Mouse (Mus musculus) ES-Bruce4 (cell line): ENCODE measurements around the gene Slc37a4. TPM values are rescaled to one million over a fixed set of nuclear protein-coding genes. Genes with fewer than 3 reads are reported as not detected.
A peak's percentile ranks its signal among the peaks of the same experiment; 100 is the strongest.

ENCODE experiments used
- H3K27ac ChIP-seq: 2 replicates; pipeline ENCODE4 v1.5.1; 2012; ENCODE audit warnings: low read length, inconsistent platforms; ENCODE audit not compliant: insufficient read depth
- H3K27me3 ChIP-seq: 2 replicates; pipeline ENCODE4 v1.6.1; 2012; ENCODE audit warnings: mild to moderate bottlenecking, low read length, inconsistent platforms; ENCODE audit not compliant: control insufficient read depth, poor library complexity, insufficient read depth, severe bottlenecking
- H3K36me3 ChIP-seq: 2 replicates; pipeline ENCODE4 v1.6.1; 2012; ENCODE audit warnings: inconsistent platforms, mild to moderate bottlenecking, low read length, moderate library complexity; ENCODE audit not compliant: control insufficient read depth, poor library complexity, insufficient read depth, severe bottlenecking
- H3K4me1 ChIP-seq: one replicate; pipeline ENCODE4 v1.8.1; 2011; ENCODE audit warnings: low read length; ENCODE audit not compliant: control insufficient read depth, insufficient read depth
- H3K4me3 ChIP-seq: 2 replicates; pipeline ENCODE4 v1.5.1; 2011; ENCODE audit warnings: low read depth, mild to moderate bottlenecking, low read length
- H3K9ac ChIP-seq: 2 replicates; pipeline ENCODE4 v1.6.1; 2012; ENCODE audit warnings: low read depth, mild to moderate bottlenecking, inconsistent platforms; ENCODE audit not compliant: poor library complexity, severe bottlenecking
- H3K9me3 ChIP-seq: replicated peaks from 2 replicates; pipeline ENCODE4 v1.6.1; 2012; ENCODE audit warnings: mild to moderate bottlenecking, low read length, inconsistent platforms; ENCODE audit not compliant: control insufficient read depth, poor library complexity, insufficient read depth, severe bottlenecking
- CTCF ChIP-seq: IDR thresholded peaks from one replicate; pipeline ENCODE4 v1.8.1; 2011; ENCODE audit warnings: low read depth, low read length
- EP300 ChIP-seq: IDR thresholded peaks from 2 replicates; pipeline ENCODE4 v1.6.1; 2011; ENCODE audit warnings: low read depth, low read length; ENCODE audit not compliant: insufficient read depth
- POLR2A ChIP-seq: IDR thresholded peaks from one replicate; pipeline ENCODE4 v1.8.1; 2011; ENCODE audit warnings: low read length; ENCODE audit not compliant: insufficient read depth
- polyA plus RNA-seq: library from polyadenylated mRNA; stranded (reverse); fragments of >200 nt; gene quantifications from 2 replicates; pipeline ENCODE4 v1.2.4, GENCODE M21; 2011; ENCODE audit warnings: low read depth; ENCODE audit not compliant: missing spikeins, insufficient read depth, insufficient read length

The Slc37a4 gene
- polyA plus RNA-seq, 1 experiment: 7.7 TPM

GRCm38 (mm10) chr9:44387221-44387620, 9.4 kb upstream of the Slc37a4 start:
- H3K9ac ChIP-seq: no peak overlapping the region
- no peak overlapping the region for H3K27ac ChIP-seq
- H3K9me3 ChIP-seq: no peaks in the 10 kb centered on the region
- H3K4me3 ChIP-seq: no peak overlapping the region
- peaks cover 79% of the 10 kb centered on the region for H3K36me3 ChIP-seq
- no peaks in the 10 kb centered on the region for H3K27me3 ChIP-seq
- TF ChIP-seq EP300: no peak
- TF ChIP-seq CTCF: no peak
- TF ChIP-seq POLR2A: no peak
- no peaks in the 10 kb centered on the region for H3K4me1 ChIP-seq

GRCm38 (mm10) chr9:44389273-44389672, 7.4 kb upstream of the Slc37a4 start:
- no peak overlapping the region for H3K9ac ChIP-seq
- peaks cover 63% of the 10 kb centered on the region for H3K36me3 ChIP-seq
- no peaks in the 10 kb centered on the region for H3K4me1 ChIP-seq
- no peaks in the 10 kb centered on the region for H3K27me3 ChIP-seq
- H3K9me3 ChIP-seq: no peaks in the 10 kb centered on the region
- no peak overlapping the region for H3K4me3 ChIP-seq
- no peak overlapping the region for H3K27ac ChIP-seq
- TF ChIP-seq EP300 (no peak), POLR2A (no peak), CTCF (peak; percentile 89)

GRCm38 (mm10) chr9:44391466-44391865, 5.2 kb upstream of the Slc37a4 start:
- Histone ChIP-seq H3K27me3 (no peaks in the 10 kb centered on the region), H3K4me3 (no peak overlapping the region), H3K27ac (no peak overlapping the region), H3K9ac (no peak overlapping the region), H3K9me3 (no peaks in the 10 kb centered on the region), H3K4me1 (no peaks in the 10 kb centered on the region), H3K36me3 (peaks cover 45% of the 10 kb centered on the region)
- no peak for TF ChIP-seq EP300
- TF ChIP-seq CTCF: peak; percentile 70

- Histone ChIP-seq H3K4me3 (no peak overlapping the region), H3K36me3 (0 out of 2 replicates have a peak, but pooled peaks cover 4% of the 10 kb centered on the region), H3K27me3 (no peaks in the 10 kb centered on the region), H3K27ac (no peak overlapping the region), H3K9me3 (no peaks in the 10 kb centered on the region), H3K4me1 (no peaks in the 10 kb centered on the region), H3K9ac (no peak overlapping the region)
- no peak for TF ChIP-seq CTCF
- no peak for TF ChIP-seq EP300
- no peak for TF ChIP-seq POLR2A
Measured at GRCm38 (mm10) chr9:44398087-44398486, 1.4 kb downstream of the Slc37a4 start.

- Histone ChIP-seq H3K36me3 (peaks cover 8% of the 10 kb centered on the region; the same call in 1 of the 2 replicates), H3K27ac (no peak overlapping the region), H3K27me3 (no peaks in the 10 kb centered on the region), H3K4me1 (no peaks in the 10 kb centered on the region), H3K4me3 (no peak overlapping the region), H3K9ac (no peak overlapping the region), H3K9me3 (no peaks in the 10 kb centered on the region)
- TF ChIP-seq CTCF (no peak), POLR2A (no peak), EP300 (no peak)
Measured at GRCm38 (mm10) chr9:44398551-44398950, 1.9 kb downstream of the Slc37a4 start.

GRCm38 (mm10) chr9:44399114-44399794, 2.6 kb downstream of the Slc37a4 start:
- H3K36me3 ChIP-seq: peaks cover 13% of the 10 kb centered on the region

More at GRCm38 (mm10) chr9:44399114-44399794, 2.6 kb downstream of the Slc37a4 start:
- H3K4me3 ChIP-seq: no peak overlapping the region
- no peak overlapping the region for H3K9ac ChIP-seq
- H3K27ac ChIP-seq: no peak overlapping the region
- TF ChIP-seq EP300 (no peak), CTCF (no peak), POLR2A (no peak)
- H3K4me1 ChIP-seq: no peaks in the 10 kb centered on the region
- no peaks in the 10 kb centered on the region for H3K9me3 ChIP-seq
- H3K27me3 ChIP-seq: no peaks in the 10 kb centered on the region
